ENCODE assay signal across 28 mouse cellular contexts in the genomic region with DNA sequence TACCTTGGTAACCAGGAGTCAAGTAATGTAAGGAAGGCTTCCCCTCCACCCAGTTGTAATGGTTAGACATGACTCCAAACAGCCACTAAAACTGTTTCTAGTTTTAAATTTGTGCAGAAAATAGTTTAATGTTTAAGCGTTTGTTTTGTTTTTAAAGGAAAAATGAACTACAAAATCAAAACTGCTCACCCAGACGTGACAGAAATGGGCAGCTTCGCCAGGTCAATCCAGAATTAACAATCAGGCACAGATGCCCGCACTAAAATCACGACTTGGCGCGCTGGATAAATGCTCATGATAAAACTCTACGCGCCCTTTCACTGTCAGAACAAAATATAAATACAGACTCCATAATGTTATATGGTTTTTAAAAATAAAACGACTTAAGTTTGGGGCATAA.
A peak's percentile ranks its signal among the peaks of the same experiment; 100 is the strongest.
DNase-seq lines count a peak whose midpoint lies in the region; ATAC-seq lines count a peak whose summit lies in the region.
"Had no signal": no experiment of that assay in that cellular context is flagged by ENCODE, and none has a peak within 500 bp of the region (broad histone marks: within the 10 kb centered on the region; RNA-seq: fewer than 3 reads in every experiment).

No protein-coding gene starts in this region.

- H3K4me3 ChIP-seq in kidney, embryonic 15.5 days (replicated peaks): no peak overlapping the region
- no peak overlapping the region for H3K4me3 ChIP-seq in kidney, embryonic 16.5 days (ENCODE audit: low read length)
- no peak overlapping the region for H3K4me3 ChIP-seq in hindbrain, embryonic 10.5 days
- H3K4me3 ChIP-seq: embryonic facial prominence, embryonic 12.5 days; embryonic facial prominence, embryonic 15.5 days; gastrocnemius, adult 2 months; heart, embryonic 10.5 days; heart, embryonic 13.5 days; hindbrain, embryonic 12.5 days; hindbrain, embryonic 15.5 days had no signal

- no peak for ATAC-seq in kidney, embryonic 15.5 days (replicated peaks; ENCODE audit: low FRiP score)
- ATAC-seq in kidney, embryonic 16.5 days (ENCODE audit: low FRiP score, low TSS enrichment): no peak
- ATAC-seq: forebrain, embryonic 14.5 days; forebrain, postnatal 0 days; Patski had no signal

- no peak overlapping the region for H3K27ac ChIP-seq in kidney, embryonic 15.5 days
- no peak overlapping the region for H3K27ac ChIP-seq in kidney, embryonic 16.5 days (ENCODE audit: low read length)
- H3K27ac ChIP-seq in hindbrain, embryonic 10.5 days: no peak overlapping the region
- H3K27ac ChIP-seq: embryonic facial prominence, embryonic 12.5 days; embryonic facial prominence, embryonic 15.5 days; heart, embryonic 10.5 days; heart, embryonic 13.5 days; hindbrain, embryonic 12.5 days; hindbrain, embryonic 15.5 days had no signal

- peak; percentile 39 for DNase-seq in kidney, adult 11 months
- peak; percentile 59 to 67 for DNase-seq in kidney, adult 8-10 months
- DNase-seq in kidney, postnatal 25 days: peak; percentile 57 to 60
- no peak for DNase-seq in hindbrain, embryonic 10.5 days (ENCODE audit: low spot score)
- DNase-seq: adrenal gland, postnatal 10 days; adrenal gland, postnatal 36 days; B cell, adult 2 months; cerebellum, adult 18-20 months; cerebellum, adult 9-10 months; cerebellum, postnatal 14 days; forebrain, postnatal 0 days; gastrocnemius, adult 2 months; gastrocnemius, postnatal 14 days; heart, adult 18-20 months; heart, postnatal 14 days; heart, postnatal 4 days had no signal

- no peaks in the 10 kb centered on the region for H3K27me3 ChIP-seq in kidney, embryonic 15.5 days
- H3K27me3 ChIP-seq in kidney, embryonic 16.5 days (ENCODE audit: insufficient read depth, low read length): no peaks in the 10 kb centered on the region
- no peaks in the 10 kb centered on the region for H3K27me3 ChIP-seq in hindbrain, embryonic 10.5 days (ENCODE audit: insufficient read depth, poor library complexity, severe bottlenecking)
- H3K27me3 ChIP-seq: CH12.LX; embryonic facial prominence, embryonic 12.5 days; embryonic facial prominence, embryonic 15.5 days; heart, embryonic 13.5 days; hindbrain, embryonic 12.5 days; hindbrain, embryonic 15.5 days; Patski had no signal

- no peak overlapping the region for H3K4me2 ChIP-seq in kidney, embryonic 15.5 days
- H3K4me2 ChIP-seq in kidney, embryonic 16.5 days (replicated peaks; ENCODE audit: low read depth, low read length): no peak overlapping the region
- H3K4me2 ChIP-seq: embryonic facial prominence, embryonic 12.5 days; embryonic facial prominence, embryonic 15.5 days; heart, embryonic 13.5 days; hindbrain, embryonic 12.5 days; hindbrain, embryonic 15.5 days had no signal

- no peaks in the 10 kb centered on the region for H3K4me1 ChIP-seq in kidney, embryonic 15.5 days
- H3K4me1 ChIP-seq in kidney, embryonic 16.5 days (ENCODE audit: insufficient read depth, low read length): no peaks in the 10 kb centered on the region
- H3K4me1 ChIP-seq in hindbrain, embryonic 10.5 days (replicated peaks): peaks cover 9% of the 10 kb centered on the region
- H3K4me1 ChIP-seq: embryonic facial prominence, embryonic 12.5 days; embryonic facial prominence, embryonic 15.5 days; hindbrain, embryonic 15.5 days had no signal

- H3K9ac ChIP-seq in kidney, embryonic 15.5 days: no peak overlapping the region
- H3K9ac ChIP-seq in kidney, embryonic 16.5 days (replicated peaks; ENCODE audit: low read length): no peak overlapping the region
- H3K9ac ChIP-seq: embryonic facial prominence, embryonic 12.5 days; embryonic facial prominence, embryonic 15.5 days; forebrain, postnatal 0 days; heart, embryonic 13.5 days; hindbrain, embryonic 12.5 days; hindbrain, embryonic 15.5 days had no signal

- no peaks in the 10 kb centered on the region for H3K9me3 ChIP-seq in kidney, embryonic 15.5 days (replicated peaks)
- H3K9me3 ChIP-seq in kidney, embryonic 16.5 days (ENCODE audit: low read length): no peaks in the 10 kb centered on the region
- no peaks in the 10 kb centered on the region for H3K9me3 ChIP-seq in hindbrain, embryonic 10.5 days
- H3K9me3 ChIP-seq: embryonic facial prominence, embryonic 12.5 days; embryonic facial prominence, embryonic 15.5 days; G1E; heart, embryonic 10.5 days; heart, embryonic 13.5 days; hindbrain, embryonic 12.5 days; hindbrain, embryonic 15.5 days had no signal

- no peaks in the 10 kb centered on the region for H3K36me3 ChIP-seq in kidney, embryonic 15.5 days
- H3K36me3 ChIP-seq in kidney, embryonic 16.5 days (ENCODE audit: insufficient read depth, low read length): no peaks in the 10 kb centered on the region
- H3K36me3 ChIP-seq in hindbrain, embryonic 10.5 days: no peaks in the 10 kb centered on the region
- H3K36me3 ChIP-seq: embryonic facial prominence, embryonic 12.5 days; embryonic facial prominence, embryonic 15.5 days; heart, embryonic 10.5 days; heart, embryonic 13.5 days; hindbrain, embryonic 12.5 days; hindbrain, embryonic 15.5 days had no signal

- 89% methylated on average over 10 of the region's 10 CpGs for WGBS in kidney, embryonic 15.5 days
- WGBS in kidney, embryonic 16.5 days: 83% methylated on average over 10 of the region's 10 CpGs
- 91% methylated on average over 10 of the region's 10 CpGs for WGBS in hindbrain, embryonic 10.5 days
